Mouse (Mus musculus) hindbrain, embryonic 13.5 days (tissue): Measurements from ENCODE around the gene Stpg2. TPM values are rescaled to one million over a fixed set of nuclear protein-coding genes. Genes with fewer than 3 reads are reported as not detected.
"Not testable (repeated sequence)": the region's sequence is repeated elsewhere in the genome, so short reads cannot be mapped to it uniquely, and the experiment has no call there.

Source experiments
- ATAC-seq: fragments of 200-750 bp; cut with Nextera tagmentation; 2 replicates; pipeline ENCODE4 v1.8.0; 2017; ENCODE audit warnings: moderate TSS enrichment; ENCODE audit not compliant: low FRiP score
- H3K27ac ChIP-seq: fragments of 300-500 bp; sonication (generic); 2 replicates; pipeline ENCODE4 v1.5.1; 2015; ENCODE audit warnings: inconsistent platforms, mild to moderate bottlenecking, moderate library complexity
- H3K27me3 ChIP-seq: fragments of 300-500 bp; sonication (generic); 2 replicates; pipeline ENCODE4 v1.6.1; 2015; ENCODE audit warnings: mild to moderate bottlenecking, inconsistent platforms
- H3K36me3 ChIP-seq: fragments of 300-500 bp; sonication (generic); 2 replicates; pipeline ENCODE4 v1.6.1; 2015; ENCODE audit warnings: mild to moderate bottlenecking, inconsistent platforms
- H3K4me1 ChIP-seq: fragments of 300-500 bp; sonication (generic); replicated peaks from 2 replicates; pipeline ENCODE4 v1.6.1; 2015; ENCODE audit warnings: inconsistent platforms
- H3K4me2 ChIP-seq: fragments of 300-500 bp; sonication (generic); 2 replicates; pipeline ENCODE4 v1.6.1; 2015; ENCODE audit warnings: inconsistent platforms, mild to moderate bottlenecking, moderate library complexity
- H3K4me3 ChIP-seq: fragments of 300-500 bp; sonication (generic); 2 replicates; pipeline ENCODE4 v1.5.1; 2015; ENCODE audit warnings: mild to moderate bottlenecking, inconsistent platforms
- H3K9ac ChIP-seq: fragments of 300-500 bp; sonication (generic); 2 replicates; pipeline ENCODE4 v1.6.1; 2015; ENCODE audit warnings: mild to moderate bottlenecking, inconsistent platforms
- H3K9me3 ChIP-seq: fragments of 300-500 bp; sonication (generic); 2 replicates; pipeline ENCODE4 v1.6.1; 2016; ENCODE audit warnings: inconsistent platforms
- WGBS: fragments of 180-500 bp; shearing (Covaris S2); methylation state at CpG from one replicate; pipeline ENCODE4 v1.1.7; 2015; 5-methylcytosine and 5-hydroxymethylcytosine counted together
- polyA plus RNA-seq: library from polyadenylated mRNA; unstranded; fragments of >200 nt; fragmentation: Nextera tagmentation; extraction: Ambion mirVana; gene quantifications from 2 replicates; pipeline ENCODE4 v1.2.1, GENCODE M21; 2015

The Stpg2 gene
- polyA plus RNA-seq, 1 experiment from 2014 or later = 0.13 TPM

- no peaks in the 10 kb centered on the region for H3K36me3 ChIP-seq
- H3K9me3 ChIP-seq = no peaks in the 10 kb centered on the region
- no peak overlapping the region for H3K4me3 ChIP-seq
- WGBS = 93% methylated on average over 2 of the region's 2 CpGs
- no peak overlapping the region for H3K9ac ChIP-seq
- H3K4me1 ChIP-seq = no peaks in the 10 kb centered on the region
- no peaks in the 10 kb centered on the region for H3K27me3 ChIP-seq
- no peak overlapping the region for H3K27ac ChIP-seq
- ATAC-seq = no peak
- no peak overlapping the region for H3K4me2 ChIP-seq
Measured at GRCm38 (mm10) chr3:139245219-139245618, 39.7 kb downstream of the Stpg2 start.

- H3K9me3 ChIP-seq = no peaks in the 10 kb centered on the region
- no peak for ATAC-seq
- H3K9ac ChIP-seq = no peak overlapping the region
- H3K36me3 ChIP-seq = no peaks in the 10 kb centered on the region
- H3K27ac ChIP-seq = no peak overlapping the region
- H3K27me3 ChIP-seq = no peaks in the 10 kb centered on the region
- 56% methylated on average over 4 of the region's 4 CpGs for WGBS
- H3K4me3 ChIP-seq = no peak overlapping the region
- H3K4me1 ChIP-seq = no peaks in the 10 kb centered on the region
- H3K4me2 ChIP-seq = no peak overlapping the region
Measured at GRCm38 (mm10) chr3:139246508-139246907, 41.0 kb downstream of the Stpg2 start.

GRCm38 (mm10) chr3:139262359-139262758 is 56.9 kb downstream of the Stpg2 start:
- not testable (repeated sequence) for H3K4me2 ChIP-seq, H3K4me3 ChIP-seq, H3K4me1 ChIP-seq, H3K9ac ChIP-seq, ATAC-seq, H3K27me3 ChIP-seq, H3K27ac ChIP-seq, H3K9me3 ChIP-seq, H3K36me3 ChIP-seq
- WGBS = 91% methylated on average over 4 of the region's 4 CpGs

GRCm38 (mm10) chr3:139297909-139298308 is 92.4 kb downstream of the Stpg2 start:
- Histone ChIP-seq H3K36me3 (no peaks in the 10 kb centered on the region), H3K4me1 (no peaks in the 10 kb centered on the region), H3K4me2 (no peak overlapping the region), H3K4me3 (no peak overlapping the region), H3K27me3 (no peaks in the 10 kb centered on the region), H3K27ac (no peak overlapping the region), H3K9ac (no peak overlapping the region), H3K9me3 (no peaks in the 10 kb centered on the region)
- ATAC-seq = no peak

- no peaks in the 10 kb centered on the region for H3K27me3 ChIP-seq
- H3K36me3 ChIP-seq = no peaks in the 10 kb centered on the region
- H3K9me3 ChIP-seq = no peaks in the 10 kb centered on the region
- no peak for ATAC-seq
- WGBS = 64% methylated on average over 7 of the region's 7 CpGs
- no peak overlapping the region for H3K4me3 ChIP-seq
- H3K4me2 ChIP-seq = no peak overlapping the region
- no peak overlapping the region for H3K9ac ChIP-seq
- no peaks in the 10 kb centered on the region for H3K4me1 ChIP-seq
- no peak overlapping the region for H3K27ac ChIP-seq
Measured at GRCm38 (mm10) chr3:139308078-139308809, 102.8 kb downstream of the Stpg2 start.

- H3K27me3 ChIP-seq = no peaks in the 10 kb centered on the region
- no peak for ATAC-seq
- no peaks in the 10 kb centered on the region for H3K9me3 ChIP-seq
- H3K4me1 ChIP-seq = no peaks in the 10 kb centered on the region
- no peak overlapping the region for H3K9ac ChIP-seq
- WGBS = 96% methylated on average over 2 of the region's 2 CpGs
- no peak overlapping the region for H3K4me3 ChIP-seq
- H3K27ac ChIP-seq = no peak overlapping the region
- no peak overlapping the region for H3K4me2 ChIP-seq
- no peaks in the 10 kb centered on the region for H3K36me3 ChIP-seq
Measured at GRCm38 (mm10) chr3:139311721-139312120, 106.2 kb downstream of the Stpg2 start.

- H3K36me3 ChIP-seq = no peaks in the 10 kb centered on the region
- no peak overlapping the region for H3K27ac ChIP-seq
- no peak overlapping the region for H3K4me3 ChIP-seq
- no peak for ATAC-seq
- no peak overlapping the region for H3K4me2 ChIP-seq
- WGBS = 87% methylated on average over 3 of the region's 3 CpGs
- H3K9me3 ChIP-seq = no peaks in the 10 kb centered on the region
- no peak overlapping the region for H3K9ac ChIP-seq
- no peaks in the 10 kb centered on the region for H3K4me1 ChIP-seq
- H3K27me3 ChIP-seq = no peaks in the 10 kb centered on the region
Measured at GRCm38 (mm10) chr3:139380494-139380893, 175.0 kb downstream of the Stpg2 start.

GRCm38 (mm10) chr3:139397077-139397865 is 191.8 kb downstream of the Stpg2 start:
- Histone ChIP-seq H3K27ac (peak overlapping the region; percentile 44; the same call in 1 of the 2 replicates), H3K4me2 (0 out of 2 replicates have a peak overlapping the region, but pooled peaks have one; percentile 19), H3K9me3 (peaks cover 8% of the 10 kb centered on the region; the same call in 1 of the 2 replicates), H3K4me3 (no peak overlapping the region), H3K9ac (no peak overlapping the region), H3K27me3 (no peaks in the 10 kb centered on the region), H3K4me1 (0 out of 2 replicates have a peak, but pooled peaks cover 2% of the 10 kb centered on the region), H3K36me3 (no peaks in the 10 kb centered on the region)
- ATAC-seq = peak; percentile 57; the same call in 1 of the 2 replicates
- WGBS = 41% methylated on average over 9 of the region's 9 CpGs

- Histone ChIP-seq H3K9ac (no peak overlapping the region), H3K9me3 (no peaks in the 10 kb centered on the region), H3K4me2 (no peak overlapping the region), H3K4me3 (no peak overlapping the region), H3K4me1 (no peaks in the 10 kb centered on the region), H3K36me3 (no peaks in the 10 kb centered on the region), H3K27me3 (no peaks in the 10 kb centered on the region), H3K27ac (no peak overlapping the region)
- 88% methylated on average over 3 of the region's 3 CpGs for WGBS
- no peak for ATAC-seq
Measured at GRCm38 (mm10) chr3:139404673-139405072, 199.2 kb downstream of the Stpg2 start.

GRCm38 (mm10) chr3:139419142-139419541 is 213.6 kb downstream of the Stpg2 start:
- 78% methylated on average over 5 of the region's 5 CpGs for WGBS
- no peaks in the 10 kb centered on the region for H3K36me3 ChIP-seq
- H3K4me2 ChIP-seq = no peak overlapping the region
- no peak for ATAC-seq
- no peak overlapping the region for H3K4me3 ChIP-seq
- H3K4me1 ChIP-seq = no peaks in the 10 kb centered on the region
- H3K27me3 ChIP-seq = no peaks in the 10 kb centered on the region
- no peaks in the 10 kb centered on the region for H3K9me3 ChIP-seq
- no peak overlapping the region for H3K27ac ChIP-seq
- no peak overlapping the region for H3K9ac ChIP-seq

- no peak for ATAC-seq
- H3K27ac ChIP-seq = no peak overlapping the region
- H3K4me2 ChIP-seq = no peak overlapping the region
- H3K4me3 ChIP-seq = no peak overlapping the region
- WGBS = 76% methylated on average over 7 of the region's 7 CpGs
- no peaks in the 10 kb centered on the region for H3K36me3 ChIP-seq
- no peaks in the 10 kb centered on the region for H3K9me3 ChIP-seq
- no peak overlapping the region for H3K9ac ChIP-seq
- no peaks in the 10 kb centered on the region for H3K27me3 ChIP-seq
- no peaks in the 10 kb centered on the region for H3K4me1 ChIP-seq
Measured at GRCm38 (mm10) chr3:139442170-139442569, 236.7 kb downstream of the Stpg2 start.

- H3K4me3 ChIP-seq = no peak overlapping the region
- no peak overlapping the region for H3K4me2 ChIP-seq
- WGBS = 78% methylated on average over 3 of the region's 3 CpGs
- no peaks in the 10 kb centered on the region for H3K4me1 ChIP-seq
- ATAC-seq = no peak
- H3K9ac ChIP-seq = no peak overlapping the region
- no peak overlapping the region for H3K27ac ChIP-seq
- no peaks in the 10 kb centered on the region for H3K36me3 ChIP-seq
- no peaks in the 10 kb centered on the region for H3K27me3 ChIP-seq
- H3K9me3 ChIP-seq = no peaks in the 10 kb centered on the region
Measured at GRCm38 (mm10) chr3:139495939-139496338, 290.4 kb downstream of the Stpg2 start.

GRCm38 (mm10) chr3:139502216-139502615 is 296.7 kb downstream of the Stpg2 start:
- no peak overlapping the region for H3K27ac ChIP-seq
- no peak overlapping the region for H3K4me3 ChIP-seq
- ATAC-seq = no peak
- no peaks in the 10 kb centered on the region for H3K36me3 ChIP-seq
- no peak overlapping the region for H3K4me2 ChIP-seq
- H3K9ac ChIP-seq = no peak overlapping the region
- 33% methylated on average over 5 of the region's 5 CpGs for WGBS
- no peaks in the 10 kb centered on the region for H3K27me3 ChIP-seq
- H3K9me3 ChIP-seq = no peaks in the 10 kb centered on the region
- H3K4me1 ChIP-seq = no peaks in the 10 kb centered on the region
